Mouse (Mus musculus) B cell, adult (primary cell): Measurements from ENCODE around the gene Cyp2c38. TPM values are rescaled to one million over a fixed set of nuclear protein-coding genes. Genes with fewer than 3 reads are reported as not detected.

Source experiments
- total RNA-seq: library from RNA; stranded (reverse); gene quantifications from 4 replicates; pipeline ENCODE4 v1.2.4, GENCODE M21; 2023; ENCODE audit not compliant: inconsistent age

Cyp2c38 gene
- not detected in 4 replicates for total RNA-seq

GRCm38 (mm10) chr19:39462941-39463340 lies at the start of gene Cyp2c38:
Gene Cyp2c38 (minus strand): TSS chr19:39463075.

GRCm38 (mm10) chr19:39510534-39510933 lies 47.7 kb upstream of the Cyp2c38 start, which contains the start of gene Cyp2c39:
Gene Cyp2c39 (plus strand): TSS chr19:39510862.

Other genes with a start within 250 kb of the Cyp2c38 start
- gene Cyp2c29, start 193.7 kb downstream of the Cyp2c38 start, total RNA-seq, result not detected in 4 replicates
- gene Cyp2c39, start 47.8 kb upstream of the Cyp2c38 start, total RNA-seq, result not detected in 4 replicates
- not detected in 4 replicates for gene Cyp2c67, start 186.0 kb upstream of the Cyp2c38 start, total RNA-seq